Mouse (Mus musculus) hindbrain, embryonic 11.5 days (tissue): ENCODE data around the gene Gorasp1. TPM values are rescaled to one million over a fixed set of nuclear protein-coding genes. Genes with fewer than 3 reads are reported as not detected.

Experiments used
- ATAC-seq: fragments of 200-750 bp; cut with Nextera tagmentation; 2 replicates; pipeline ENCODE4 v1.8.0; 2017; ENCODE audit warnings: mild to moderate bottlenecking, moderate TSS enrichment, moderate library complexity; ENCODE audit not compliant: low FRiP score
- DNase-seq: peaks from one replicate; pipeline ENCODE4 v3.0.0-alpha.2; 2015; ENCODE audit warnings: low spot score
- H3K27ac ChIP-seq: fragments of 300-500 bp; sonication (generic); 2 replicates; pipeline ENCODE4 v1.5.1; 2014; ENCODE audit warnings: mild to moderate bottlenecking, low read depth, low read length
- H3K27me3 ChIP-seq: fragments of 300-500 bp; sonication (generic); 2 replicates; pipeline ENCODE4 v1.6.1; 2014; ENCODE audit warnings: mild to moderate bottlenecking, low read length, moderate library complexity, mixed read lengths; ENCODE audit not compliant: control insufficient read depth, insufficient read depth
- H3K36me3 ChIP-seq: fragments of 300-500 bp; sonication (generic); 2 replicates; pipeline ENCODE4 v1.6.1; 2014; ENCODE audit warnings: mild to moderate bottlenecking, low read length, moderate library complexity, mixed read lengths; ENCODE audit not compliant: control insufficient read depth, insufficient read depth
- H3K4me1 ChIP-seq: fragments of 300-500 bp; sonication (generic); replicated peaks from 2 replicates; pipeline ENCODE4 v1.6.1; 2014; ENCODE audit warnings: low read length, mixed read lengths; ENCODE audit not compliant: control insufficient read depth, insufficient read depth
- H3K4me2 ChIP-seq: fragments of 300-500 bp; sonication (generic); replicated peaks from 2 replicates; pipeline ENCODE4 v1.6.1; 2014; ENCODE audit warnings: mild to moderate bottlenecking, low read depth, low read length
- H3K4me3 ChIP-seq: fragments of 300-500 bp; sonication (generic); 2 replicates; pipeline ENCODE4 v1.5.1; 2014; ENCODE audit warnings: low read depth, low read length
- H3K9ac ChIP-seq: fragments of 300-500 bp; sonication (generic); 2 replicates; pipeline ENCODE4 v1.6.1; 2014; ENCODE audit warnings: low read depth, low read length
- H3K9me3 ChIP-seq: fragments of 300-500 bp; sonication (generic); 2 replicates; pipeline ENCODE4 v1.6.1; 2016; ENCODE audit warnings: low read length; ENCODE audit not compliant: control insufficient read depth
- WGBS: fragments of 180-500 bp; shearing (Covaris S2); extraction: QIAGEN DNeasy Blood & Tissue Kit; methylation state at CpG from one replicate; pipeline ENCODE4 v1.1.7; 2014; 5-methylcytosine and 5-hydroxymethylcytosine counted together
- polyA plus RNA-seq: library from polyadenylated mRNA; unstranded; fragments of >200 nt; fragmentation: Nextera tagmentation; extraction: Ambion mirVana; gene quantifications from 2 replicates; pipeline ENCODE4 v1.2.1, GENCODE M21; 2014

Gene Gorasp1
- polyA plus RNA-seq, 1 experiment from 2014 or later = 18.5 TPM

GRCm38 (mm10) chr9:119943326-119943725 is 6.0 kb upstream of the Gorasp1 start:
- ATAC-seq (no peak), DNase-seq (no peak)
- Histone ChIP-seq H3K9ac (no peak overlapping the region), H3K4me1 (no peaks in the 10 kb centered on the region), H3K9me3 (no peaks in the 10 kb centered on the region), H3K4me3 (no peak overlapping the region), H3K4me2 (no peak overlapping the region), H3K27ac (no peak overlapping the region), H3K27me3 (no peaks in the 10 kb centered on the region), H3K36me3 (no peaks in the 10 kb centered on the region)
- 50% methylated on average over 1 of the region's 1 CpGs for WGBS

- H3K4me3 ChIP-seq = no peak overlapping the region
- no peak overlapping the region for H3K27ac ChIP-seq
- 88% methylated on average over 14 of the region's 14 CpGs for WGBS
- DNase-seq = no peak
- H3K4me2 ChIP-seq = no peak overlapping the region
- no peaks in the 10 kb centered on the region for H3K36me3 ChIP-seq
- no peaks in the 10 kb centered on the region for H3K9me3 ChIP-seq
- H3K4me1 ChIP-seq = no peaks in the 10 kb centered on the region
- no peaks in the 10 kb centered on the region for H3K27me3 ChIP-seq
- no peak overlapping the region for H3K9ac ChIP-seq
- ATAC-seq = no peak
Observed at GRCm38 (mm10) chr9:119941861-119942260, 4.5 kb upstream of the Gorasp1 start.

GRCm38 (mm10) chr9:119941407-119941806 is 4.0 kb upstream of the Gorasp1 start:
- WGBS = 82% methylated on average over 5 of the region's 5 CpGs
- ATAC-seq = no peak

GRCm38 (mm10) chr9:119939646-119940045 is 2.3 kb upstream of the Gorasp1 start:
- DNase-seq = no peak
- H3K9ac ChIP-seq = no peak overlapping the region
- no peak overlapping the region for H3K4me2 ChIP-seq
- 73% methylated on average over 10 of the region's 10 CpGs for WGBS
- H3K9me3 ChIP-seq = no peaks in the 10 kb centered on the region
- no peaks in the 10 kb centered on the region for H3K27me3 ChIP-seq
- H3K4me1 ChIP-seq = no peaks in the 10 kb centered on the region
- no peak for ATAC-seq
- H3K36me3 ChIP-seq = no peaks in the 10 kb centered on the region
- no peak overlapping the region for H3K4me3 ChIP-seq
- H3K27ac ChIP-seq = no peak overlapping the region

More at GRCm38 (mm10) chr9:119941407-119941806, 4.0 kb upstream of the Gorasp1 start:
- no peaks in the 10 kb centered on the region for H3K27me3 ChIP-seq
- H3K4me3 ChIP-seq = no peak overlapping the region
- no peak overlapping the region for H3K4me2 ChIP-seq
- H3K27ac ChIP-seq = no peak overlapping the region
- no peak overlapping the region for H3K9ac ChIP-seq
- no peaks in the 10 kb centered on the region for H3K36me3 ChIP-seq
- DNase-seq = no peak
- no peaks in the 10 kb centered on the region for H3K4me1 ChIP-seq
- no peaks in the 10 kb centered on the region for H3K9me3 ChIP-seq

GRCm38 (mm10) chr9:119938496-119938895 is 1.1 kb upstream of the Gorasp1 start:
- Histone ChIP-seq H3K36me3 (no peaks in the 10 kb centered on the region), H3K9me3 (no peaks in the 10 kb centered on the region), H3K4me1 (no peaks in the 10 kb centered on the region), H3K4me2 (no peak overlapping the region), H3K9ac (no peak overlapping the region), H3K27ac (no peak overlapping the region), H3K27me3 (no peaks in the 10 kb centered on the region), H3K4me3 (no peak overlapping the region)
- ATAC-seq (no peak), DNase-seq (no peak)
- WGBS = 89% methylated on average over 4 of the region's 4 CpGs

- Histone ChIP-seq H3K4me2 (no peak overlapping the region), H3K27ac (no peak overlapping the region), H3K27me3 (no peaks in the 10 kb centered on the region), H3K4me1 (no peaks in the 10 kb centered on the region), H3K9me3 (no peaks in the 10 kb centered on the region), H3K36me3 (peaks cover 2% of the 10 kb centered on the region; the same call in 1 of the 2 replicates), H3K4me3 (no peak overlapping the region), H3K9ac (no peak overlapping the region)
- WGBS = over 99% methylated on average over 6 of the region's 6 CpGs
- ATAC-seq (no peak), DNase-seq (no peak)
Observed at GRCm38 (mm10) chr9:119933675-119934074, 3.7 kb downstream of the Gorasp1 start.

- no peak overlapping the region for H3K27ac ChIP-seq
- no peak overlapping the region for H3K4me2 ChIP-seq
- ATAC-seq (no peak), DNase-seq (no peak)
- no peaks in the 10 kb centered on the region for H3K27me3 ChIP-seq
- H3K4me1 ChIP-seq = no peaks in the 10 kb centered on the region
- 94% methylated on average over 12 of the region's 12 CpGs for WGBS
- no peaks in the 10 kb centered on the region for H3K9me3 ChIP-seq
- H3K4me3 ChIP-seq = no peak overlapping the region
- H3K36me3 ChIP-seq = peaks cover 2% of the 10 kb centered on the region; the same call in 1 of the 2 replicates
- H3K9ac ChIP-seq = no peak overlapping the region
Observed at GRCm38 (mm10) chr9:119932358-119932757, 5.0 kb downstream of the Gorasp1 start.

GRCm38 (mm10) chr9:119926497-119926896 is 10.9 kb downstream of the Gorasp1 start:
- Histone ChIP-seq H3K36me3 (peaks cover 9% of the 10 kb centered on the region; the same call in 1 of the 2 replicates), H3K27ac (no peak overlapping the region), H3K4me1 (no peaks in the 10 kb centered on the region), H3K27me3 (no peaks in the 10 kb centered on the region), H3K9ac (no peak overlapping the region), H3K9me3 (no peaks in the 10 kb centered on the region), H3K4me3 (no peak overlapping the region), H3K4me2 (no peak overlapping the region)
- 84% methylated on average over 5 of the region's 5 CpGs for WGBS
- DNase-seq (no peak), ATAC-seq (no peak)

GRCm38 (mm10) chr9:119925729-119926128 is 11.6 kb downstream of the Gorasp1 start:
- no peak overlapping the region for H3K9ac ChIP-seq
- no peak for DNase-seq
- no peak for ATAC-seq
- H3K27me3 ChIP-seq = no peaks in the 10 kb centered on the region
- H3K36me3 ChIP-seq = peaks cover 9% of the 10 kb centered on the region; the same call in 1 of the 2 replicates
- H3K9me3 ChIP-seq = no peaks in the 10 kb centered on the region
- no peak overlapping the region for H3K4me3 ChIP-seq
- no peak overlapping the region for H3K4me2 ChIP-seq
- H3K27ac ChIP-seq = no peak overlapping the region
- 84% methylated on average over 8 of the region's 8 CpGs for WGBS
- no peaks in the 10 kb centered on the region for H3K4me1 ChIP-seq
